Mouse (Mus musculus) leukemia stem cell, adult 10-12 weeks (primary cell): Measurements from ENCODE around the gene Zfp235. TPM values are rescaled to one million over a fixed set of nuclear protein-coding genes. Genes with fewer than 3 reads are reported as not detected.

Experiments
- polyA plus RNA-seq: library from polyadenylated mRNA; stranded (reverse); fragments of >175 nt; gene quantifications from 2 replicates; pipeline ENCODE4 v1.2.3, GENCODE M21; 2012; ENCODE audit warnings: low replicate concordance

Zfp235 gene
- polyA plus RNA-seq, result 0.20 and 0.44 TPM in 2 replicates

DNA sequence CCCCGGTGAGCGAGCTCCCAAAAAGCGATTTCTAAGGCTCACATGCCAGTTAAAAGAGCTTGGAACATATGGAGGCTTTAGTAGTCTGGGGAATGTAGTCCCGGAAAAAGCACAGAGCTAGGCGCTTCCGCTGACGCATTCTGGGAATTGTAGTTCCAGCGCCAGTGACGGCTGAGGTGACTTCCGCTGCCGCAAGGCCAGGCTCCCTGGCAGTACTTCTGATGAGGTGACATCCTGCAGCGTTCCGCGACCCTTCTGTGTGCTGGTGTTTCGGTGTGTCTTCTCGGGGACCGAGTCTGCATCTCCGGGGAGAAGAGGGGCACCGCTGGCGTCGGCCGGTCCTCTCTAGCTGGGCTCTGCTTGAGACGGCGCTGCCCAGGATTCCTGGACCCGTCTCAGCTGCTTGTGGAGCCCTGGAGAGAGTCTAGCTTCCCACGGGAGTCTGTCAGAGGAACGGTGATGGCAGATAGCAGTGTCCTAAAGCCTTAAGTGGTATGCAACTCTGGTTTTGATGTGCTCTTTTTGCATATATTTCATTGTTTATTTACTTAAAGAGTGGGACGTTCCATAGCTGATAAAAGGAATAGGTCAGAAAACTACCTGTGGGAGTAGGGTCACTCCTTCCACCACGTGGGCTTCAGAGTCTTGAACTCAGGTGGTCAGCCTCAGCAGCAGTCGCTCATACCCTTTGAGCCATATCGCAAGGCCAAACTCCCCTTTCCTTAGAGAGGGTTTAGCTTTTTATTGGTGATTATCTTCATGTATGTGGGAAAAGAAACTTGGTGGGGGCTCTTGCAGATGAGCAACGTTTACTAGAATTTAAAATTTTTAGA is at the start of gene Zfp235:
Gene Zfp235, plus strand, starts transcription at position 174 of the 833 bp plus-strand sequence.

DNA sequence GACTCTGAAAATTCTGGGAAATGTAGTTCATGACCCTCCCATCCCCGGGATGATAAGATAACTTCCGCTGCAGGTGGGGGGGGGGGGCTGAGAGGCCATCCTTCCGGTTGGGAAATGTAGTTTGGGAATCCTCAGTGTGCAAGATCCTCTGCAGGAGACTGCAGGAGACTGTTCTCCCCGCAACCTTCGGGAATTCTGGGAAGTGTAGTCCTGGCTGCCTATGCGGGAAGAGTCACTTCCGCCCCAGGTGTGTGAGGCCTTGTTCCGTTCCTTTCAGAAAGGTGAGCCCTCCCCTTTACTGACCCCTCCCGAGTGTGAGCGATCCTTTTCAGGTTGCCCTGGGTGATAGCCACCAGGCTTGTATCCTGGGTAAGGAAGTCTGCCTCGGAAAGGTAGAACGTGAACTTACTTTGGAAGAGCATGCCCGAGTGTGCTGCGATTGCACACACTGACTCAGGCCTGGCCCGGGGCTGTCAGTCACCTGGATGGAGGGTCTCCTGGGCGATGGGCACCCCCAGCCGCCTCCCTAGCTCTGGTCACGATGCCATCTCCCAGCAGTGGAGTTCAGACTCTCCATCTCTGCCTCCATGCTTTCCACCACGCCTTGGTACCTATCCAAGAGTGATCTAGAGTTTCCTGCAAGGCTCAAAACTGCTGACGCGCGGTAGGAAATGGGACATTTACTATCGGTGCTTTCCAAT is 21.7 kb upstream of the Zfp235 start, which contains the start of gene Zfp112:
Gene Zfp112, plus strand, starts transcription at position 159 of the 701 bp plus-strand sequence.

DNA sequence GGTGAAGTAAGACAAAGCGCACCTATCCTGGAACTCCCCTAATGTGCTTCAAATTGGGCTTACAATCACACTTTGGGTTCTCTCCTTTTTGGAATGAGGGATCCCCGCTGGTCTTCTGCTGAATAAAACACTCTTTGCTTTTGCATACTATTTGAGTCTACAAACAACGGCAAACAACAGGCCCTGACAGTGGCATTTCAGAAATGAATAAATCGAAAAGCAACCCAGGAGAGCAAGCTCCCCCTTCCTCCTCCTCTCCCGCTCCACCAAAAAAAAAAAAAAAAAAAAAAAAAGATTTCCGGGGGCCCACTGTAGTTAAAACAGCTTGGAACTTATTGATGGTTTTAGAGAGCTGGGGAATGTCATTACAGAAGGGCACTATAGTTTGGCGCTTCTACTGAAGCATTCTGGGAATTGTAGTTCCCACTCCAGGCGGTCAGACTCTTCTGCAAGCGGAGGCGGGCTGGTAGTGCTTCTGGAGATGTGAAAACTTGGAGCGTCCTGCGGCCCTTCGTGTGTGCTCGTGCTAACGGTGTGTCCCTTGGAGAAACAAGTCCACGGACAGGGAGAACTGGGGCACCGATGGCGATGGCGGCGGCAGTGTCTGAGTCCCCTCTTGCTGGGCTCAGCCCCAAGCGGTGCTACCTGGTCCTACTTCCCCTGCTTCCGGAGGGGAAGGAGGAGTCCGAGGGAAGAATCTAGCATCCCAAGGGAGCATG is 40.8 kb downstream of the Zfp235 start, which contains the start of gene Zfp114:
Gene Zfp114, plus strand, starts transcription at position 443 of the 719 bp plus-strand sequence.

Other genes with a start within 250 kb of the Zfp235 start
- not detected in 2 replicates for gene Vmn1r178, start 242.2 kb upstream of the Zfp235 start, polyA plus RNA-seq
- not detected in 2 replicates for gene Vmn1r179, start 207.2 kb upstream of the Zfp235 start, polyA plus RNA-seq
- gene Vmn1r180, start 183.5 kb upstream of the Zfp235 start, polyA plus RNA-seq, result not detected in 2 replicates
- not detected in 2 replicates for gene Vmn1r181, start 159.6 kb upstream of the Zfp235 start, polyA plus RNA-seq
- gene V1rd19, start 132.5 kb upstream of the Zfp235 start, polyA plus RNA-seq, result not detected in 2 replicates
- gene Vmn1r183, start 80.9 kb upstream of the Zfp235 start, polyA plus RNA-seq, result 0.02 TPM in 1 of 2 replicates, not detected in the other
- gene Zfp180, start 52.2 kb upstream of the Zfp235 start, polyA plus RNA-seq, result 7.8 and 16.9 TPM in 2 replicates
- gene Zfp112, start 21.9 kb upstream of the Zfp235 start, polyA plus RNA-seq, result 0.11 and 0.33 TPM in 2 replicates
- gene Zfp114, start 40.9 kb downstream of the Zfp235 start, polyA plus RNA-seq, result 0.41 TPM in 1 of 2 replicates, not detected in the other
- gene Zfp111, start 77.3 kb downstream of the Zfp235 start, polyA plus RNA-seq, result not detected in 2 replicates
- gene Zfp109, start 103.4 kb downstream of the Zfp235 start, polyA plus RNA-seq, result 0.56 TPM in 1 of 2 replicates, not detected in the other
- not detected in 2 replicates for gene Zfp108, start 120.6 kb downstream of the Zfp235 start, polyA plus RNA-seq
- gene Zfp93, start 136.3 kb downstream of the Zfp235 start, polyA plus RNA-seq, result 0.33 and 0.41 TPM in 2 replicates
- gene Zfp61, start 167.1 kb downstream of the Zfp235 start, polyA plus RNA-seq, result 1.4 and 3.6 TPM in 2 replicates
- gene Zfp94, start 182.5 kb downstream of the Zfp235 start, polyA plus RNA-seq, result 1.3 and 1.9 TPM in 2 replicates
- gene Tescl, start 199.8 kb downstream of the Zfp235 start, polyA plus RNA-seq, result not detected in 2 replicates
- not detected in 2 replicates for gene Lypd5, start 215.0 kb downstream of the Zfp235 start, polyA plus RNA-seq
- gene Kcnn4, start 236.1 kb downstream of the Zfp235 start, polyA plus RNA-seq, result 200 and 304 TPM in 2 replicates